Mouse (Mus musculus): ENCODE measurements around the gene Ccdc33. TPM values are rescaled to one million over a fixed set of nuclear protein-coding genes. Genes with fewer than 3 reads are reported as not detected.

Ccdc33 gene
- total and polyA plus RNA-seq, 2 experiments from 2014 or later: 0.52 to 0.75 TPM

DNA sequence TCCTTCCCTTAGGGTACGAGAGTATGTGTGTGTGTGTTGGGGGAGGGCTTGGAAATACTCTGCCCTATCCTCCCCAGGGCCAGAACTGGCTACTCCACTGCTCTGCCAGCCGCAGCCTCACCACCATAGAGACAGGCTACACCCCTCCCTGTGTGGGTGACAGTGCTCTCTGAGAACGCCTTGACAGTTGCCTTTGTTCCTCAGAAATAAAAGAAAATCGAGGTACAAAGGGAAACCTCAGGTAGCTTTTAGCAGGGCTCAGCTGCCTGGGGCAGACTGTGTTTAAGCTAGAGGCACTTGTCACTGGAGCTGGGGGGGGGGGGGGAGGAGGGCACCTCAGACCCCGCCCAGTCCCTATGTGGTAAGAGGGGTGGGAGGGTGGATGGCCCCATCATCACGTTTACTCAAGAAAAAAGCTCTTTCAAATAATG lies 6.3 kb downstream of the Ccdc33 start:
- 8% methylated on average over 6 of the region's 6 CpGs for WGBS

DNA sequence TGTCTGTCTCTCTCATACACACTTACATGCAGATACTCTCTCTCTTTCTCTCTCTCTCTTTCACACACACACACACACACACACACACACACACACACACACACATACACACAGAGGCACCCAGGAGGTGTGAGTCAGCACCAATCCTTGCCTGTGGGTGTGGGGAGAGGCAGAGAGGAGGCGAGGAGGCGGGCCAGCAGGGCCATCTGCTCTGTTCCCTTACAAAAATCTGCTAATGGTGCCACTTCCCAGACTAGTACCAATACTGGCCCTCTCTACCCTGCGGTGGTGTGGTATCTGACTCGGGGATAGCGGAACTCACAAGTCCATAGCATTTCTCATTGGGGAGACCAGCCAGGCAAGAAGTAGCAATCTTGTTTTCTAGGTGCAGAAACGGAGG lies 7.2 kb downstream of the Ccdc33 start:
- Histone ChIP-seq H3K4me2 (ENCODE audit: low read depth, low read length) (no peak overlapping the region), H3K36me3 (ENCODE audit: insufficient read depth, low read length) (no peaks in the 10 kb centered on the region), H3K4me3 (ENCODE audit: low read length) (no peak overlapping the region), H3K9ac (replicated peaks; ENCODE audit: low read length) (0 out of 2 replicates have a peak overlapping the region, but pooled peaks have one; percentile 1), H3K27ac (peak overlapping the region; percentile 74), H3K4me1 (ENCODE audit: insufficient read depth, low read length) (peaks cover 29% of the 10 kb centered on the region; the same call in 1 of the 2 replicates), H3K9me3 (ENCODE audit: low read length) (no peaks in the 10 kb centered on the region), H3K27me3 (ENCODE audit: insufficient read depth, low read length) (no peaks in the 10 kb centered on the region)
- WGBS: 39% methylated on average over 6 of the region's 6 CpGs
- peak; percentile 65 for DNase-seq (ENCODE audit: low spot score)
- TF ChIP-seq CTCF (IDR thresholded peaks at IDR 0.05; ENCODE audit: low read depth): no peak
- peak; percentile 19; the same call in 1 of the 2 replicates for ATAC-seq

More for the DNA sequence above, 6.3 kb downstream of the Ccdc33 start:
- Histone ChIP-seq H3K27me3 (ENCODE audit: insufficient read depth, low read length) (no peaks in the 10 kb centered on the region), H3K4me2 (ENCODE audit: low read depth, low read length) (no peak overlapping the region), H3K27ac (peak overlapping the region; percentile 74), H3K9ac (replicated peaks; ENCODE audit: low read length) (no peak overlapping the region), H3K4me1 (ENCODE audit: insufficient read depth, low read length) (peaks cover 29% of the 10 kb centered on the region; the same call in 1 of the 2 replicates), H3K36me3 (ENCODE audit: insufficient read depth, low read length) (no peaks in the 10 kb centered on the region), H3K9me3 (ENCODE audit: low read length) (no peaks in the 10 kb centered on the region), H3K4me3 (ENCODE audit: low read length) (no peak overlapping the region)
- TF ChIP-seq CTCF (IDR thresholded peaks at IDR 0.05; ENCODE audit: low read depth): no peak
- DNase-seq (ENCODE audit: low spot score) (no peak), ATAC-seq (peak; percentile 59; the same call in 1 of the 2 replicates)

DNA sequence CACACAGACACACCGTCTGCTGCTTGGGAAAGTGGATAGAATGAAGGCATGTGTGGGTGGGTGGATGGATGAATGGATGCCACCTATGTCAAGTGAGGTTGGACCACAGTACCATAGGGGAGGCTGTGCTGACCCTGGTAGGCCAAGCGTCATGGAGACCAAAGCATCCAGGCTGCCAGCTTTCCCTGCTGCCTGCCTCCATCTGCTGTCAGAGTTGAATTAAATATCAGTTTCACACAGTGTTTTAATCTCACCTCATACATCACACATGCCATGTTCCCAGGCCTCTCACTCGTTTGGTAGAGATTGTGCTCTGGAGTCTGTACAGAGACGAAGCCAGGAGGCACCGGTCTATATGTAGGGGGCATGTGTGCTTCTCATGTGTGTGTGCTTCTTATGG lies 7.8 kb downstream of the Ccdc33 start:
- Histone ChIP-seq H3K27ac (peak overlapping the region; percentile 74), H3K4me1 (ENCODE audit: insufficient read depth, low read length) (peaks cover 29% of the 10 kb centered on the region; the same call in 1 of the 2 replicates), H3K9me3 (ENCODE audit: low read length) (no peaks in the 10 kb centered on the region), H3K36me3 (ENCODE audit: insufficient read depth, low read length) (no peaks in the 10 kb centered on the region), H3K4me2 (ENCODE audit: low read depth, low read length) (no peak overlapping the region), H3K4me3 (ENCODE audit: low read length) (no peak overlapping the region), H3K9ac (replicated peaks; ENCODE audit: low read length) (no peak overlapping the region), H3K27me3 (ENCODE audit: insufficient read depth, low read length) (no peaks in the 10 kb centered on the region)
- DNase-seq (ENCODE audit: low spot score): peak; percentile 50
- WGBS: 42% methylated on average over 5 of the region's 5 CpGs
- ATAC-seq: no peak
- peak; percentile 11; the same call in 1 of the 2 replicates for TF ChIP-seq CTCF (IDR thresholded peaks at IDR 0.05; ENCODE audit: low read depth)

DNA sequence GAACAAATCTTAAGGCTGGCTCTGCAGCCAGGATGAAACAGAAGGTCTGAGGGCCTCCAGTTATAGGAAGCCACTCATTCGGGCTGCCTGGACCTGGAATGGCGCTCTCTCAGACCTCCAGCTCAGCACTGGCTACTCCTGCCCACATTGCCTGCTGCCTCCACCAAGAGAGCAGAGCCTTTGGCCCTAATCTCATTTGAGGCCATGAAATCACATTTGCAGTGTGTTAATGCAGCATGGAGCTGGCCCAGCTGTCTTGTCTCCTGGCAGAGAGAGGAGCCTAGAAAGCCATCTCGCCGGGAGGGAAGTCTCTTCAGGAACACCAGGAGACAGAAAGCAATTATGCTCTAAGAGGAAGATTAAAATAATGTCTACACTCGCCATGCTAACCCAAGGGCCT lies 11.1 kb downstream of the Ccdc33 start:
- ATAC-seq (peak; percentile 32; the same call in 1 of the 2 replicates), DNase-seq (ENCODE audit: low spot score) (peak; percentile 70)
- H3K27ac ChIP-seq: peak overlapping the region; percentile 45; the same call in 1 of the 2 replicates
- H3K4me1 ChIP-seq (ENCODE audit: insufficient read depth, low read length): peaks cover 21% of the 10 kb centered on the region; the same call in 1 of the 2 replicates
- H3K4me3 ChIP-seq (ENCODE audit: low read length): no peak overlapping the region
- TF ChIP-seq CTCF (IDR thresholded peaks at IDR 0.05; ENCODE audit: low read depth): no peak
- no peaks in the 10 kb centered on the region for H3K27me3 ChIP-seq (ENCODE audit: insufficient read depth, low read length)
- no peaks in the 10 kb centered on the region for H3K9me3 ChIP-seq (ENCODE audit: low read length)
- H3K36me3 ChIP-seq (ENCODE audit: insufficient read depth, low read length): no peaks in the 10 kb centered on the region
- H3K9ac ChIP-seq (replicated peaks; ENCODE audit: low read length): no peak overlapping the region
- 38% methylated on average over 5 of the region's 5 CpGs for WGBS
- H3K4me2 ChIP-seq (ENCODE audit: low read depth, low read length): no peak overlapping the region

DNA sequence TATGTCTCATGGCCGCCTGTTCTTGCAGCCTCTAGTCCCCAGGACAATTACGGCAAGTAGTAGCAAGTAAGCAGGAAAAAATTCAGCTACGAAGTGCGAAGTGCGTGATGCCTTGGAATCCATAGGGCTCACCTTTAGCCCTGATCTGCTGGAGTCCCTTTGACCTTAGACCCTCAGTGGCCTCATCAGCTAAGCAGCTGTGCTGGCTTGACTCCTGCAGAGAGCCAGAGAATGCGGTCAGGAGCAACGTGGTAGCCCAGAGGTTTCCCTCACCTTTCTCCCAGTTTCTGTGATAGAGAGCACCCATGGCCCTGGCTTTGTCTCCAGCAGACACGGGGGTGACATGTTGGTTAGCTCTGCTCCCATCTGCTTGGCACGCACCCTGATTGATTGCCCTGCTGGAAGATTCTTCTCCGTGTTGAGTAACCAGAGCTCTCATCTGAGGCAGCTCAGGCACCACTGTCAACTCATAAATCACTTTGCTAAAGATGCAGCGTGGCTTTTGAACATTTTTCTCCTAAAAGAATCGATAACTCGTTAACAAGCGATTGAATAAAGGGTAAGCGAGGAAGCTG lies 12.9 kb downstream of the Ccdc33 start:
- ATAC-seq (no peak), DNase-seq (ENCODE audit: low spot score) (no peak)
- H3K4me2 ChIP-seq (ENCODE audit: low read depth, low read length): no peak overlapping the region
- peaks cover 11% of the 10 kb centered on the region; the same call in 1 of the 2 replicates for H3K4me1 ChIP-seq (ENCODE audit: insufficient read depth, low read length)
- no peaks in the 10 kb centered on the region for H3K27me3 ChIP-seq (ENCODE audit: insufficient read depth, low read length)
- no peak overlapping the region for H3K4me3 ChIP-seq (ENCODE audit: low read length)
- H3K9me3 ChIP-seq (ENCODE audit: low read length): no peaks in the 10 kb centered on the region
- H3K36me3 ChIP-seq (ENCODE audit: insufficient read depth, low read length): no peaks in the 10 kb centered on the region
- H3K9ac ChIP-seq (replicated peaks; ENCODE audit: low read length): no peak overlapping the region
- WGBS: 59% methylated on average over 15 of the region's 15 CpGs
- no peak overlapping the region for H3K27ac ChIP-seq
- no peak for TF ChIP-seq CTCF (IDR thresholded peaks at IDR 0.05; ENCODE audit: low read depth)

DNA sequence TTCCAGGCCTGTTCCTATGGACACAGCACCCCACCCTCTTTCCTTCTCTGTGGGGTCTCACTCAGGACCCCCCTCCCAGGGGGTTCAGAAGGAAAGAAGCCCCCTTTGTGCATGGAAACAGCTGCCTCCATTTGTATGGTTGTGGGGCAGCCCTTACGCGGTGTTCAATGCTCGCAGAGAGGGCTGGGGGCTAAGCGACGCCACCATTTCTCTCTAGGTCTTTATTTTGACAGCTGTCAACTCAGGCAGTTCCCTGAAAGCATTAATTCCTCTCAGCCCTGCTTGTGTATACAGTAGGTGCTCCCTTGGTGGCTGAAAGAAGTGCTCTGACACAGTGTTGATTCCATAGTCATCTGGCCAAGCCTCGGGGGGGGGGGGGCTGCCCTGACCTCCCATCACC lies 15.0 kb downstream of the Ccdc33 start:
- WGBS: 60% methylated on average over 6 of the region's 6 CpGs
- no peak for TF ChIP-seq CTCF (IDR thresholded peaks at IDR 0.05; ENCODE audit: low read depth)
- Histone ChIP-seq H3K36me3 (ENCODE audit: insufficient read depth, low read length) (no peaks in the 10 kb centered on the region), H3K27me3 (ENCODE audit: insufficient read depth, low read length) (no peaks in the 10 kb centered on the region), H3K9me3 (ENCODE audit: low read length) (no peaks in the 10 kb centered on the region), H3K4me1 (ENCODE audit: insufficient read depth, low read length) (peaks cover 11% of the 10 kb centered on the region; the same call in 1 of the 2 replicates), H3K4me2 (ENCODE audit: low read depth, low read length) (no peak overlapping the region), H3K4me3 (ENCODE audit: low read length) (no peak overlapping the region), H3K27ac (no peak overlapping the region), H3K9ac (replicated peaks; ENCODE audit: low read length) (no peak overlapping the region)
- DNase-seq (ENCODE audit: low spot score) (no peak), ATAC-seq (no peak)

DNA sequence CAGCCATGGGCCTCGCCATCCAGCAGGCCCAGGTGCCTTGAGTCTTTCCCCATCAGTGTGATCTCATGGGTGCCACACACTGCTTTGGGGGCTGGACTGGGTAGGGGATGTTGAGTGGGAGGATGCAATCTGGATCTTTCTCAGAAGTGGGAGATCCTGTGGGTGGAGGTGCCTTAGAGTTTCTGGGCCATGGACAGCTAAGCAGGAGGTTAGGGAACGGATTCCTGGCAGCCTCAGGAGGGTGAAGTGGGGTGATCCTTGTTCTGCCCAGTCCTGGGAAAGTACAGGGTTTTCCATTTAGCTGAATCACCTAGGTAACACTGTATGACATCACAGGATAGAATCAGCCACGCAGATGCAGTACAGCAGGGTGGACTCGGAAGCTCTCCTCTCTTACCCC lies 16.6 kb downstream of the Ccdc33 start:
- ATAC-seq (0 out of 2 replicates have a peak, but pooled peaks have one; percentile 42), DNase-seq (ENCODE audit: low spot score) (no peak)
- Histone ChIP-seq H3K36me3 (ENCODE audit: insufficient read depth, low read length) (no peaks in the 10 kb centered on the region), H3K9me3 (ENCODE audit: low read length) (no peaks in the 10 kb centered on the region), H3K9ac (replicated peaks; ENCODE audit: low read length) (no peak overlapping the region), H3K4me2 (ENCODE audit: low read depth, low read length) (no peak overlapping the region), H3K27ac (no peak overlapping the region), H3K27me3 (ENCODE audit: insufficient read depth, low read length) (no peaks in the 10 kb centered on the region), H3K4me1 (ENCODE audit: insufficient read depth, low read length) (peaks cover 11% of the 10 kb centered on the region; the same call in 1 of the 2 replicates), H3K4me3 (ENCODE audit: low read length) (no peak overlapping the region)
- 51% methylated on average over 4 of the region's 4 CpGs for WGBS
- TF ChIP-seq CTCF (IDR thresholded peaks at IDR 0.05; ENCODE audit: low read depth): no peak

Data from hindbrain, postnatal 0 days (tissue).